Mouse (Mus musculus) E14TG2a.4 (cell line): ENCODE data around the gene Hdac10.

ENCODE experiments used
- CTCF ChIP-seq: conservative IDR thresholded peaks from 2 replicates; pipeline ENCODE4 v1.5.1; 2014; ENCODE audit warnings: low read length
- NANOG ChIP-seq: IDR thresholded peaks from 2 replicates; pipeline ENCODE4 v1.6.1; 2014; ENCODE audit warnings: borderline replicate concordance, low read length, mixed read lengths
- POU5F1 ChIP-seq: IDR thresholded peaks from 2 replicates; pipeline ENCODE4 v1.6.1; 2014; ENCODE audit warnings: low read length, borderline replicate concordance

GRCm38 (mm10) chr15:89084826-89085225, 43.7 kb downstream of the Hdac10 start:
- TF ChIP-seq CTCF (no peak), NANOG (no peak), POU5F1 (no peak)
